Mouse (Mus musculus): Measurements from ENCODE around the gene Gm49325.

DNA sequence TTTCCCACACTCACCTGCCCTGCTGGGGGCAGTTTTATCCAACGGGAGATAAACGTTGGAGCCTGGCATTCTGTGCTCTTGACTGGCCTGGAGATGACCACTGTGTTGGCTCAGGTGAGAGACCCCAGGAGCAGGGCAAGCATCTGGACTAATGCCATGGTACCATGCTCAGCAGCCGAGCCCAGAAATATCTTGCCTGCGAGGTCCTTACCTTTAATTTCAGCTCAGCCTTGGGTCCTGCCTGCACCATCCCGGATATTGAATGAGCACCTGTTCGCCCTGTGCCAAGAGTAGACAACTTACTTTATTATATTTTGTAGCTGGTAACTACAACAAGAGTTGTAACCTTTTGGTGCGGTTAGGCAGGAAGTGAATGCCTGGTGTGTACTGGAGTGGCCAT, 858 bp downstream of the Gm49325 start:
- no peak for TF ChIP-seq POLR2A (IDR thresholded peaks at IDR 0.05; ENCODE audit: borderline replicate concordance, control insufficient read depth, low read depth, low read length)
- no peak for TF ChIP-seq CTCF (IDR thresholded peaks at IDR 0.05; ENCODE audit: control insufficient read depth, insufficient read depth, low read length)

All from bone marrow, adult 2 months (tissue).